Mouse (Mus musculus): ENCODE data around the gene Tgm5. TPM values are rescaled to one million over a fixed set of nuclear protein-coding genes. Genes with fewer than 3 reads are reported as not detected.

The Tgm5 gene
- polyA plus RNA-seq (2017; shearing (Covaris generic)): not detected

GRCm38 (mm10) chr2:121085480-121086185 is at the start of gene Tgm5:
Gene Tgm5, minus strand, starts transcription at chr2:121085841.

GRCm38 (mm10) chr2:121109695-121110094 is 24.1 kb upstream of the Tgm5 start, which contains the start of gene Tgm7:
Gene Tgm7, minus strand, starts transcription at chr2:121109795.

GRCm38 (mm10) chr2:121036733-121037341 is 48.8 kb downstream of the Tgm5 start, which contains the start of gene Epb42:
Gene Epb42, minus strand, starts transcription at chr2:121037072.

GRCm38 (mm10) chr2:121007925-121008663 is 77.5 kb downstream of the Tgm5 start, which contains the start of gene Ccndbp1:
Gene Ccndbp1, plus strand, starts transcription at chr2:121008403.

Other genes starting within 250 kb of the Tgm5 start
- 4.1 TPM for gene Cdan1, start 235.7 kb downstream of the Tgm5 start, polyA plus RNA-seq (2017; shearing (Covaris generic))
- 1.4 TPM for gene Ttbk2, start 235.2 kb downstream of the Tgm5 start, polyA plus RNA-seq (2017; shearing (Covaris generic))
- gene Ubr1, start 115.1 kb downstream of the Tgm5 start, polyA plus RNA-seq (2017; shearing (Covaris generic)): 70.5 TPM
- 18.0 TPM for gene Tmem62, start 108.8 kb downstream of the Tgm5 start, polyA plus RNA-seq (2017; shearing (Covaris generic))
- gene Ccndbp1, start 77.4 kb downstream of the Tgm5 start, polyA plus RNA-seq (2017; shearing (Covaris generic)): 167 TPM
- gene Epb42, start 48.8 kb downstream of the Tgm5 start, polyA plus RNA-seq (2017; shearing (Covaris generic)): 0.41 TPM
- not detected for gene Tgm7, start 24.0 kb upstream of the Tgm5 start, polyA plus RNA-seq (2017; shearing (Covaris generic))
- 20.7 TPM for gene Adal, start 54.6 kb upstream of the Tgm5 start, polyA plus RNA-seq (2017; shearing (Covaris generic))
- 15.6 TPM for gene Lcmt2, start 54.8 kb upstream of the Tgm5 start, polyA plus RNA-seq (2017; shearing (Covaris generic))
- 117 TPM for gene Tubgcp4, start 84.8 kb upstream of the Tgm5 start, polyA plus RNA-seq (2017; shearing (Covaris generic))
- gene Zscan29, start 85.3 kb upstream of the Tgm5 start, polyA plus RNA-seq (2017; shearing (Covaris generic)): 64.1 TPM
- gene Trp53bp1, start 185.6 kb upstream of the Tgm5 start, polyA plus RNA-seq (2017; shearing (Covaris generic)): 82.8 TPM
- gene Map1a, start 203.8 kb upstream of the Tgm5 start, polyA plus RNA-seq (2017; shearing (Covaris generic)): 0.05 TPM